ENCODE assay signal across 8 mouse cellular contexts in genomic region chr3:96595661-96596060, GRCm38 (mm10). TPM values are rescaled to one million over a fixed set of nuclear protein-coding genes. Genes with fewer than 3 reads are reported as not detected.
DNase-seq lines count a peak whose midpoint lies in the region; ATAC-seq and TF ChIP-seq lines count a peak whose summit lies in the region.

No protein-coding gene starts in this region.

- H3K4me3 ChIP-seq in heart, embryonic 10.5 days: peak overlapping the region; percentile 71
- H3K4me3 ChIP-seq in forebrain, embryonic 12.5 days (replicated peaks): peak overlapping the region; percentile 49; the same call in 1 of the 2 replicates
- H3K4me3 ChIP-seq in limb, embryonic 15.5 days: peak overlapping the region; percentile 55
- H3K4me3 ChIP-seq in lung, adult 2 months (replicated peaks; ENCODE audit: extremely low read depth, low read depth, low read length): no peak overlapping the region

- H3K27ac ChIP-seq in heart, embryonic 10.5 days: peak overlapping the region; percentile 90; the same call in 1 of the 2 replicates
- H3K27ac ChIP-seq in forebrain, embryonic 12.5 days: no peak overlapping the region
- no peak overlapping the region for H3K27ac ChIP-seq in limb, embryonic 15.5 days

- intact Hi-C loops in heart, postnatal 14 days (cut with DNase I): no loop called here

- peak overlapping the region; percentile 95 for H3K4me2 ChIP-seq in forebrain, embryonic 12.5 days
- peak overlapping the region; percentile 95 for H3K4me2 ChIP-seq in limb, embryonic 15.5 days

- no peak for DNase-seq in heart, embryonic 10.5 days (ENCODE audit: low spot score)
- DNase-seq in heart, postnatal 14 days: no peak
- DNase-seq in Muller cell, postnatal 12 days (ENCODE audit: inconsistent ontology term): peak; percentile 25
- no peak for DNase-seq in adrenal gland, adult (ENCODE audit: inconsistent age in 2 of 2, low spot score in 1 of 2)
- no peak for DNase-seq in B cell, adult 2 months
- no peak for DNase-seq in lung, adult 2 months

- H3K27me3 ChIP-seq in heart, embryonic 10.5 days (ENCODE audit: insufficient read depth, poor library complexity, severe bottlenecking): peaks cover 28% of the 10 kb centered on the region
- H3K27me3 ChIP-seq in forebrain, embryonic 12.5 days: peaks cover 37% of the 10 kb centered on the region
- H3K27me3 ChIP-seq in limb, embryonic 15.5 days: peaks cover 9% of the 10 kb centered on the region; the same call in 1 of the 2 replicates

- H3K36me3 ChIP-seq in heart, embryonic 10.5 days: no peaks in the 10 kb centered on the region
- H3K36me3 ChIP-seq in forebrain, embryonic 12.5 days (replicated peaks): no peaks in the 10 kb centered on the region
- no peaks in the 10 kb centered on the region for H3K36me3 ChIP-seq in limb, embryonic 15.5 days

- peaks cover 48% of the 10 kb centered on the region for H3K4me1 ChIP-seq in heart, embryonic 10.5 days
- H3K4me1 ChIP-seq in forebrain, embryonic 12.5 days: peaks cover 65% of the 10 kb centered on the region
- H3K4me1 ChIP-seq in limb, embryonic 15.5 days: peaks cover 46% of the 10 kb centered on the region
- H3K4me1 ChIP-seq in lung, adult 2 months (ENCODE audit: control insufficient read depth, insufficient read depth, low read length): peaks cover 10% of the 10 kb centered on the region

- WGBS in heart, embryonic 10.5 days: 24% methylated on average over 6 of the region's 6 CpGs
- WGBS in forebrain, embryonic 12.5 days: 17% methylated on average over 6 of the region's 6 CpGs
- 23% methylated on average over 6 of the region's 6 CpGs for WGBS in limb, embryonic 15.5 days
- 38% methylated on average over 6 of the region's 6 CpGs for WGBS in lung, adult 2 months

- no peak for TF ChIP-seq POLR2A in lung, adult 2 months (IDR thresholded peaks at IDR 0.05; ENCODE audit: borderline replicate concordance, extremely low read depth, low read depth, low read length)

- no peak for TF ChIP-seq CTCF in lung, adult 2 months (IDR thresholded peaks at IDR 0.05; ENCODE audit: insufficient read depth, low read length)

- no peaks in the 10 kb centered on the region for H3K9me3 ChIP-seq in heart, embryonic 10.5 days
- H3K9me3 ChIP-seq in forebrain, embryonic 12.5 days: no peaks in the 10 kb centered on the region
- H3K9me3 ChIP-seq in limb, embryonic 15.5 days: no peaks in the 10 kb centered on the region

- H3K9ac ChIP-seq in forebrain, embryonic 12.5 days: no peak overlapping the region; the same call in 1 of the 2 replicates
- H3K9ac ChIP-seq in limb, embryonic 15.5 days: no peak overlapping the region

- ATAC-seq in forebrain, embryonic 12.5 days (ENCODE audit: low FRiP score): no peak
- ATAC-seq in limb, embryonic 15.5 days (ENCODE audit: insufficient number of reproducible peaks, low FRiP score, low TSS enrichment, low read depth): no peak

RNA-seq across cellular contexts. Expression of gene Ankrd34a, which starts 0.8 kb away (rescaled TPM):
- polyA plus RNA-seq in heart, embryonic 10.5 days (2016; fragmentation: Nextera tagmentation; extraction: Ambion mirVana): 6.8 and 10.4 TPM in 2 replicates
- total RNA-seq in heart, postnatal 14 days (2021): 1 to 10 TPM; 1.3 to 1.8 TPM
- polyA plus RNA-seq in forebrain, embryonic 12.5 days (2016; fragmentation: Nextera tagmentation; extraction: Ambion mirVana): 4.0 and 4.4 TPM in 2 replicates
- polyA plus RNA-seq in limb, embryonic 15.5 days (2015; fragmentation: Nextera tagmentation; extraction: Ambion mirVana): 1.9 and 2.7 TPM in 2 replicates
- polyA plus RNA-seq in lung, adult 2 months (2012; rRNA removed): 0.27 and 0.44 TPM in 2 replicates

RNA-seq across cellular contexts. Expression of gene Polr3gl, which starts 1.7 kb away (rescaled TPM):
- 37.1 and 37.2 TPM in 2 replicates for polyA plus RNA-seq in heart, embryonic 10.5 days (2016; fragmentation: Nextera tagmentation; extraction: Ambion mirVana)
- 10 to 100 TPM; 21.8 to 25.3 TPM for total RNA-seq in heart, postnatal 14 days (2021)
- polyA plus RNA-seq in forebrain, embryonic 12.5 days (2016; fragmentation: Nextera tagmentation; extraction: Ambion mirVana): 40.1 and 40.7 TPM in 2 replicates
- 38.9 and 42.0 TPM in 2 replicates for polyA plus RNA-seq in limb, embryonic 15.5 days (2015; fragmentation: Nextera tagmentation; extraction: Ambion mirVana)
- 18.3 and 21.3 TPM in 2 replicates for polyA plus RNA-seq in lung, adult 2 months (2012; rRNA removed)

RNA-seq across cellular contexts. Expression of gene Lix1l, which starts 5.3 kb away (rescaled TPM):
- 4.7 and 4.8 TPM in 2 replicates for polyA plus RNA-seq in heart, embryonic 10.5 days (2016; fragmentation: Nextera tagmentation; extraction: Ambion mirVana)
- total RNA-seq in heart, postnatal 14 days (2021): 10 to 100 TPM; 28.3 to 28.6 TPM
- polyA plus RNA-seq in forebrain, embryonic 12.5 days (2016; fragmentation: Nextera tagmentation; extraction: Ambion mirVana): 5.8 and 6.2 TPM in 2 replicates
- polyA plus RNA-seq in limb, embryonic 15.5 days (2015; fragmentation: Nextera tagmentation; extraction: Ambion mirVana): 7.7 and 9.4 TPM in 2 replicates
- 20.6 and 34.4 TPM in 2 replicates for polyA plus RNA-seq in lung, adult 2 months (2012; rRNA removed)

RNA-seq across cellular contexts. Expression of gene Gm16253, which starts 18.9 kb away (rescaled TPM):
- polyA plus RNA-seq in heart, embryonic 10.5 days (2016; fragmentation: Nextera tagmentation; extraction: Ambion mirVana): 0.88 and 2.8 TPM in 2 replicates
- total RNA-seq in heart, postnatal 14 days (2021): 1 to 10 TPM; 3.7 to 4.5 TPM
- 1.3 and 1.7 TPM in 2 replicates for polyA plus RNA-seq in forebrain, embryonic 12.5 days (2016; fragmentation: Nextera tagmentation; extraction: Ambion mirVana)
- 0.82 and 1.2 TPM in 2 replicates for polyA plus RNA-seq in limb, embryonic 15.5 days (2015; fragmentation: Nextera tagmentation; extraction: Ambion mirVana)
- not detected in 2 replicates for polyA plus RNA-seq in lung, adult 2 months (2012; rRNA removed)

RNA-seq across cellular contexts. Expression of gene Rbm8a, which starts 34.1 kb away (rescaled TPM):
- 112 and 150 TPM in 2 replicates for polyA plus RNA-seq in heart, embryonic 10.5 days (2016; fragmentation: Nextera tagmentation; extraction: Ambion mirVana)
- total RNA-seq in heart, postnatal 14 days (2021): 10 to 100 TPM; 37.9 to 40.5 TPM
- polyA plus RNA-seq in forebrain, embryonic 12.5 days (2016; fragmentation: Nextera tagmentation; extraction: Ambion mirVana): 164 and 181 TPM in 2 replicates
- 102 and 120 TPM in 2 replicates for polyA plus RNA-seq in limb, embryonic 15.5 days (2015; fragmentation: Nextera tagmentation; extraction: Ambion mirVana)
- 5.0 and 12.2 TPM in 2 replicates for polyA plus RNA-seq in lung, adult 2 months (2012; rRNA removed)
